Mouse (Mus musculus): ENCODE results near the gene Cat. TPM values are rescaled to one million over a fixed set of nuclear protein-coding genes. Genes with fewer than 3 reads are reported as not detected.

Cat gene
- total RNA-seq, 2 experiments from 2014 or later = 75.6 to 78.0 TPM

GRCm38 (mm10) chr2:103448947-103449560 is 35.9 kb downstream of the Cat start:
- intact Hi-C loops (cut with DNase I; ENCODE audit: low total_unique reads) = no loop called here
- DNase-seq = no peak

- intact Hi-C loops (cut with DNase I; ENCODE audit: low total_unique reads) = no loop called here
- no peak for DNase-seq
Observed at GRCm38 (mm10) chr2:103446326-103446725, 38.6 kb downstream of the Cat start.

- DNase-seq = no peak
- intact Hi-C loops (cut with DNase I; ENCODE audit: low total_unique reads) = no loop called here
Observed at GRCm38 (mm10) chr2:103445776-103446175, 39.2 kb downstream of the Cat start.

DNA sequence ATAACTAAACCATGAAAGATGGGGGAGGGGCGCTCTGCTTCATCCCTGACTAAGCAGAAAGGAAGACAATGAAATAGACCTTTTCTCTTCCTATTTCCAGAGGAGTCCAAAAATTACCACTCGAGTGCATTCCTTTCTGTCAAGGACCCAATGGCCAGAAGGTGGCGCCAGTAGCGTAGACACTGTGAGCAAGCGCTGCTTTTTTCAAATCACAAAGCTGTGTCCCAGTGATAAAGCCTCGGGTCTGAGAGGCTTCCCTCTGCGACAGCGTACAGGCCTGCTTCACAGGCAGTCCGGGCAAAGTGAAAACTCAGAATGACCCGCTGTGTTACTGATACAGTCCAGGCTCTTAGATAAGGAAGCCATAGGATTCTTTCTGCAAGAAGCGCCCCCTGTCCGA is 45.2 kb downstream of the Cat start:
- DNase-seq = peak; percentile 75
- intact Hi-C loops (cut with DNase I; ENCODE audit: low total_unique reads) = no loop called here

DNA sequence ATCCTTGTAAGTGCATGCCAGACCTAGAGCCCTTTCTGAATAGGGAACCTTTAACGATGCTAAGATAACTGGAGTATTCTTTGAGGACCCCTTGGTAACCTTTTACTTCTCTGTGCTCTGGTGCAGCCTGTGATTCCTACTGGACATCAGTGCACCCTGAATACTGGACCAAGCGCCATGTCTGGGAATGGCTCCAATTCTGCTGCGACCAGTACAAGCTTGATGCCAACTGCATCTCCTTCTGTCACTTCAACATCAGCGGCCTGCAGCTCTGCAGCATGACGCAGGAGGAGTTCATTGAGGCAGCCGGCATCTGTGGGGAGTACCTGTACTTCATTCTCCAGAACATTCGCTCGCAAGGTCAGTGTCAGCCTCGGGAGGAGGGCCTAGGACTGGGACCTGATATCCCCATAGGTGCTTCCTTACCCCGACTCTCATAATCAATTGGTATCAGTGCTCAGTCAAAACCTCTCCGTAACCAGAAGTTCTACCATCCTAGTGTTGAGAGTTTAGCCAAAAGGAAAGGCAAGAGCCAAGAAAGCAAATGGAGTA is 45.8 kb downstream of the Cat start:
- intact Hi-C loops (cut with DNase I; ENCODE audit: low total_unique reads) = no loop called here
- no peak for DNase-seq

DNA sequence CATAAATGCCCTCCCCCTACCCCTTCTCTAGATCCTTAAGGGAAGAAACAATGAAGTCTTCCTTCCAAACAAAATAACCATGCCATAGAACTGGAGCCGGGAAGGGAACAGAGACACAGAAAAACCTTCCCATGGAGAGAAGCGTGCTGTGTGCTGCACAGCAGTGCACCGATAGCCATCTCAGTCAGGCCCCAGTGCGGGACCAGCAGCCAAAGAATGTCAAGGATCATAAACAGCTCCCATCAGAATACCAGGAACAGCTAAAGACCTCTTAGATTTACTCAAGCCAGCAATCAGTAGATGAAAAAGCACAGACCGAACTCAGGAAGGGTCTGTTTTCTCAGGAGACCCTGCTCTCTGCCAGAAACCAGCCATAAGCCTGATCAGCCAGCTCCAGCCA is 48.4 kb downstream of the Cat start:
- intact Hi-C loops (cut with DNase I; ENCODE audit: low total_unique reads) = no loop called here
- no peak for DNase-seq

- DNase-seq = no peak
- intact Hi-C loops (cut with DNase I; ENCODE audit: low total_unique reads) = no loop called here
Observed at GRCm38 (mm10) chr2:103435110-103435509, 49.9 kb downstream of the Cat start.

- DNase-seq = no peak
- intact Hi-C loops (cut with DNase I; ENCODE audit: low total_unique reads) = no loop called here
Observed at GRCm38 (mm10) chr2:103432695-103433275, 52.2 kb downstream of the Cat start.

GRCm38 (mm10) chr2:103430712-103431111 is 54.2 kb downstream of the Cat start:
- no peak for DNase-seq
- intact Hi-C loops (cut with DNase I; ENCODE audit: low total_unique reads) = no loop called here

- no peak for DNase-seq
- intact Hi-C loops (cut with DNase I; ENCODE audit: low total_unique reads) = no loop called here
Observed at GRCm38 (mm10) chr2:103428356-103428755, 56.6 kb downstream of the Cat start.

- no peak for DNase-seq
- intact Hi-C loops (cut with DNase I; ENCODE audit: low total_unique reads) = no loop called here
Observed at GRCm38 (mm10) chr2:103425456-103426063, 59.4 kb downstream of the Cat start.

GRCm38 (mm10) chr2:103424349-103425026 is 60.5 kb downstream of the Cat start:
- intact Hi-C loops (cut with DNase I; ENCODE audit: low total_unique reads) = no loop called here
- peak; percentile 39 for DNase-seq

DNA sequence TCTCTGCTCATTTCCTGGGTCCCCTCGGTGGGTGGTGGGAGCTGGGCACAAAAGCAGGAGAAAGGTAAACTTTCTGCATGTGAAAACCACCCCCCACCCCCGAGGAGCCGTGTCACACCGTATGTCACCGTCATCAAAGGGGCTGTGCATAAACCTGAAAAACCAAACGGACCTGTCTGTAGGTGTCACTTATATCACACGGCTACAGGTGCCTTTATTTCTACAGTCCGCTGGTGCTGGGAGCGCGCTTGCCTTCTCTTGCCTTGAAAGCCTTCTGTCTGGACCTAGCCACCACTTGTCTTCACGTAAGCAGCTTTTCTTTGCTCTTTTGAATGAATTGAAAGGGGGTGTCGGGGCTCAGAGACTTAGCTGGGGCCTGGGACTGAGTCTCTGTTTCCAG is 61.1 kb downstream of the Cat start:
- no peak for DNase-seq
- intact Hi-C loops (cut with DNase I; ENCODE audit: low total_unique reads) = no loop called here

- no peak for DNase-seq
- intact Hi-C loops (cut with DNase I; ENCODE audit: low total_unique reads) = no loop called here
Observed at GRCm38 (mm10) chr2:103420650-103421507, 64.1 kb downstream of the Cat start.

DNA sequence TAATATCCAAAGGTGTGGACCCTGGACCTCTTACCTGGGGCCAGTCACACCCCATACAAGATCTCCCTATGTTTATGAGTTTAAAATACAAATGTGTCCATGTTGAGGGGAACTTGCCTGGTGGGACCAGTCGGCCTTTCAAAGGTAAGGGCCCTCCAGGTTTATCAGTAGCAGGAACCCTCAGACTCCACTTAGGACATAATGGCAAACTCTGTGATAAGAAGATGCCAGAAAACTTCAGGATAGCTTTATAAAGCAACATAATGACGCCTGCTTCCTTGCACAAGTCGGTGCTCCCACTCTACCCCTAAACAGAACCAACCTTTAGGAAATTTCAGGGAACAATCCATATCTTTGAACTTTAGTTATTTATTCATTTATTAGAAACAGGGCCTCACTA is 69.2 kb downstream of the Cat start:
- intact Hi-C loops (cut with DNase I; ENCODE audit: low total_unique reads) = no loop called here
- DNase-seq = no peak

- intact Hi-C loops (cut with DNase I; ENCODE audit: low total_unique reads) = no loop called here
- no peak for DNase-seq
Observed at GRCm38 (mm10) chr2:103413381-103413780, 71.6 kb downstream of the Cat start.

GRCm38 (mm10) chr2:103411816-103412215 is 73.1 kb downstream of the Cat start:
- intact Hi-C loops (cut with DNase I; ENCODE audit: low total_unique reads) = no loop called here
- no peak for DNase-seq

DNA sequence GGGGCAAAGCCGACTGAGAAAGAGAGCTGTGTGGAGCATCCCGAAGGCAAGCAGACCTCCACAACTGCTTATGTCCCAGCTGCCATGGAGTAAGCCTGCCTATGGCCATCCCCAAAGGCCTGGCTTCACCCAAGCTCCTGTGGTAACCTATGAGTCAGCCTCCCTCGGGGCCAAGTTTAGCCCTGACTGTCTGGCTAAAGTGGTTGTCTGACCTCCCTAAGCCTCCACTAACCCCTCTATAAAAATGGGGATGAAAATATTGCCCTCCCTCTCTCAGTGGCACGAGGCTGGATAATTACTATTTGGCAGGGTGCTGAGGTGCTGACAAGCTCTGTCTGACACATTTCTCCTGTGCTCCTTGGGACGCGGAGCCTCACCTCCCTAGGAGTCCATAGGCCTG is 73.6 kb downstream of the Cat start, which contains the start of gene Elf5:
Gene Elf5, plus strand, starts transcription at position 341 of the 400 bp plus-strand sequence.
- no peak for DNase-seq
- intact Hi-C loops (cut with DNase I; ENCODE audit: low total_unique reads) = no loop called here

DNA sequence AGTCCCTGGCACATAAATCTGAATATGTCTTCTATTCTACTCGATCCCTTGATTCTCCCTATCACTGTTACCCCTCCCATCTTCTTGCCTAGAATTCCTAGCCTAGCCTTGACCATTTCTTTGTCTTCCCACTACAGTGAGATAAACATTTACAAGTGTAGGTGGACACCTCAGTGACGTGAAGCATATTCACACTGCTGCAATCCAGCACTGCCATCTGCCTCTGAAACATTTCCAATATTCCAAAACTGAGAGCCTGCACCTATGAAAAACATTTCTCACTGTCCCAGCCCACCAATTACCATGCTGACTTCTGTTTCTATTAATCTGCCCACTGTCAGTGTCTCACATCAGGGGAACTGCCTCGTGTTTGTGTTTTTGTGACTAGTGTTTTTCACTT is 78.7 kb downstream of the Cat start:
- intact Hi-C loops (cut with DNase I; ENCODE audit: low total_unique reads) = no loop called here
- DNase-seq = no peak

Data from gastrocnemius, postnatal 14 days (tissue).